Mouse (Mus musculus) erythroblast, adult 5-6 weeks (primary cell): ENCODE results near the gene Cep170b. TPM values are rescaled to one million over a fixed set of nuclear protein-coding genes. Genes with fewer than 3 reads are reported as not detected.

Experiments
- ATAC-seq: replicated peaks from 2 replicates; pipeline ENCODE4 v1.8.0; 2016; ENCODE audit warnings: moderate number of reproducible peaks, mild to moderate bottlenecking, moderate TSS enrichment, inconsistent platforms; ENCODE audit not compliant: poor library complexity, low FRiP score, severe bottlenecking
- total RNA-seq, 2 experiments: library from RNA; stranded (forward) in 1 of 2; stranded (reverse) in 1 of 2; fragments of 150-400 nt in 1 of 2; fragments of 200-764, 138-1000 nt in 1 of 2; gene quantifications; 2 replicates each; pipeline versions ENCODE4 v1.2.3 to v1.2.4; 2015 to 2017; ENCODE audit warnings: low replicate concordance in 2 of 2

Gene Cep170b
- total RNA-seq (2015; ENCODE audit: low replicate concordance) (not detected in 2 replicates), total RNA-seq (2017; ENCODE audit: low replicate concordance) (0.51 TPM in 1 of 2 replicates, not detected in the other)

DNA sequence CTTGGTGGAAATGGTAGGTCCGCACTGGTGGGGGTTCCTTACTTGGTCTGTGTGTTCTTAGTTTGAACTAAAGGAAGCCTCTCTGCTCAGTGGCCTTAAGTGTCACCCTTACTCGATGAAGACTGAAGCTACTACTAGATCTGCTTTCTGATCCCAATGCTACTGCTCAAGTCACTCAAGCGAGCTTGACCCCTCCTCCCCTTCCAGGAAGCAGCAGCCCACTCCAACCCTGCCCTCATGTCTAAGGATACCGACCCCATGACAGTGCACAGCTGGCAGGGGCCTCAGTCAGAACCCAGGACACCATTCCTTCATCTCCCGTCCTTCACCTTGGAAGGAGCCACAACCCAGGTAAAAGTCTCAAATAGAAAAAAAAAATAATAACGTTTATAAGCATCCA lies at the start of gene Cep170b:
Cep170b (plus strand) TSS at position 240 of the 400 bp plus-strand sequence.
- no peak for ATAC-seq

DNA sequence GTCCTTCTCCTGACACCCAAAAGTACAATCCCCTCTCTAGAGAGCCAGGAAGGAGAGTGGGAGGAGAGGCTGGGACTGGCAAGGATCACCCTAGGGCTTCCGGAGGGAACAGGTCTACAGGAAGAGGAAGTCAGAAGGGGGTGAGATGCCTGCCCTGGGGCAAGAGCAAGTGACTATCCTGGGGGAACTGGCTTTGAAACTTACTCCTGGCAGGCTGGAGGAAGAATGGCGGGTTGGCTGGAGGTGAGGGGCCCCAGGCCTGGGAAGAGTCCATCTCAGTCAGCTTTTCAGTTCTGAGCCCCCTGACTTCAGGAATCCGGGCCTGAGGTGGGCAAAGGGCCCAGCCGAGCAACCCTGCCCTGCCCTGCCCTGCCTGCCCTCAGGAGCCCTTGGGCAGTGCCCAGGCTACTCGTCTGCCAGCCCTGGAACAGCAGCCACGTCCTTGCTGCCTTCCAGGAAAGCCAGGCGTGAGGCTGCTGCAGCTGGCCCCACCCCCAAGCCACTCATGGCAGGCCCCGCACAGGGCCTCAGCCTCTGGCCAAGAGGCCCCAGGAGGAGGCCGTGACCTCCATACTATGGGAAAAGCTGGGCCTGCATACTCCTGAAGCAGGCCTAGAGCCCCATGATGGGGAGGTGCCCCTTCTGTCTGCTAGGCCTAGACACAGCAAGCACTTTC lies 49.4 kb upstream of the Cep170b start:
- ATAC-seq: no peak

DNA sequence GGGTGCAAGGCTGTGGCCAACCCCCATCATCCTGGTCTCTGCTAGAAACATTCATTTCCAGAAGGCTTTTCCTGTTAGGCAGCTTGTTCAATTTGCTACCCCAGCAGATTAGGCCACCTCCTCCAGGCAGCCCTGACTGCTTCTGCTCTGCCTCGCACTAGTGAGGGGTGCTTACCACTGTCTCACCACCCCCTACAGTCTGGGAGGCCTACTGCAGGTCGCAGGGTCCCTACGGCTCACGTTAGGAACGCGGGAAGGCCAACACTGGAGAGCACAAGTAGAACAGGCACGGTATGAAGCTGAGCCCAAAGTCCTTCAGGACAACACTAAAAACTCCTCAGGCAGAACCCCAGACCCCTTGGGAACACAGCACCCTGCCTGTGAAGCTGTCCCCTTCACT lies 48.4 kb upstream of the Cep170b start:
- ATAC-seq: no peak

GRCm38 (mm10) chr12:112672744-112673575 lies 47.3 kb upstream of the Cep170b start:
- no peak for ATAC-seq

DNA sequence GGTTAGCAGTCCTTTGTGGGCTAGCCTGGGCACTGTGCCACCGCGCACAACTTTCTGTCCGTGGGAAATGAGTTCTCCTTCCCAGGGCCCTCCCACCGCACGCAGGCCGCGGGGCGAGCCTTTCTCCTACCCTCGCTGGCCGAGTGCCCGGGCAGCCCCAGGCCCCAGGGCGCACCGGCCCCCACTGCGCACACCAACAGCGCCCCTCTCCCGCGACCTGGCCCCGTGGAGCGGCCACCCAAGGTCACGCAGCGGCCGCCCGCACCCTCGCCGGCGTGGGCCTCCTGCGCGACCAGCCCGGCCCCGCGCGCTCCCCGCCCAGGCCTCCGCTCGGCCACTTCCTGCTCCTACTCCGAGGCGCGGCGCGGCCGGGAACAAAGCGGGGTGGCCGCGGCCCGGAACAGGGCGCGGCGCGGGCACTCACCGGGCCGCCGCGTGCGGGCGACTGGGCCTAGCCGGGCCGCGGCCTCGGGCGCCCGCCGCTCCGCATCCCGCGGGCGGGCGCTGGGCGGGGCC lies 46.6 kb upstream of the Cep170b start:
- no peak for ATAC-seq

DNA sequence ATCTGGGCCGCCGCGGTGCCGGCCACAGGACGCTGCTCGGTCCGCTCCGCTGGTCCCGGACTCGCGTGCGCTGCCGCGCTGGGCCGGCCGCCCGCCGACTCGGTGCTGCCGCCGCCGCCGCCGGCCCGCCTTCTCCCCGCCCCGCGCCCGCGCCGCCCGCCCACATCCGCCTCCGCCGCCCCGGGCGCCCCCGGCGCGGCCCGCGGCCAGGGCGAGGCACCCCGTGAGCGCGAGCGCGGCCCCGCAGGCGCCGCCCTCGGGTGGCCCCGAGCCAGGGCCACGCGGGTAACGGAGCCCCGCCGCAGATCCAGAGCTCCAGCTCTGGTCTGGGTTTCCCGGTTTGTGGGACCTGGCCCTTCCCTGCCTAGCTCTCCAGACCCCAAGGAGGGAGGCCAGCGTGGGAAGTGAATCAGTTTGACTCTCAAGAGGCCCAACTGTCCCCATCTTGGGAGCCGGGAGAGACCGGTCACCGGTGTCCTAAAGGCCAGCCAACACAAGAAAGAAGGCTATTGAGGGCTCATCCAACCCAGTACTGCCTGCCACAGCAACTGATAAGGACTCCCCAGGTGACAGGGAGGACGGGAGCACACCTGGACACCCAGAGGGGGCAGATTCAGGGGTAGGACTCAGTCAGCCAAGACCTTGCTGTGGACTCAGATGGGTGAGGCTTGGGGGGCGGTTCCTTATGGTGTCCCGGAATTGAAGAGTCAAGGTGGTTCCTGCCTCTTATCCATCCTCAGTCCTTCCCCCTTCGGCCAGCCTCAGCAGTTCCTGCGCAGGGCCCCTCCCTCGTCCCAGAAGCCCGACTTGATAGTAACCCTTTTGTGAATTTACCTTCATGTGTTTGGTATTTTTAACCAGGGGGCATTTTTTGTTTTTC lies 45.9 kb upstream of the Cep170b start, which contains the start of gene Akt1:
Akt1 (minus strand) TSS at position 753 of the 880 bp plus-strand sequence.
- peak; percentile 29; the same call in 1 of the 2 replicates for ATAC-seq

GRCm38 (mm10) chr12:112675245-112676035 lies 44.8 kb upstream of the Cep170b start:
- ATAC-seq: peak; percentile 59

DNA sequence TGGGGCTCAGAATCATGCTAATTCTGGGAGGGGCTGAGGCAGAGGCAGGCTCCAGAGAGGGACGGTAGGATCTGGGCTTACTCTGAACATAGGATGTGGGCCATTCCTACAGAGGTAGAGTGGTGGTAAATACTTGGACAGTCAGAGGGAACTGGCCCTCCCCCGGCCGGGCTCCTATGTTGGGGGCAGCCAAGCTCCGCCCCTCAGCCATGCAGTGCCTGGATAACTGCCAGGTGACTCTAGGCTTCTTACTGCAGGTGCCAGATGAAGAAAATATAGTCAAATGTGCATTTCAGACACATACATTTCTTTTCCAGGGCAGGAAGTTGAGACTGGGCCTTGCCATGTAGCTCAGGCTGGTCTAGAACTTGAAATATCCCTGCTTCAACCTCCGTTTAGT lies 43.2 kb upstream of the Cep170b start:
- no peak for ATAC-seq

- ATAC-seq: no peak
These were observed 42.2 kb upstream of the Cep170b start for GRCm38 (mm10) chr12:112677943-112678554.

DNA sequence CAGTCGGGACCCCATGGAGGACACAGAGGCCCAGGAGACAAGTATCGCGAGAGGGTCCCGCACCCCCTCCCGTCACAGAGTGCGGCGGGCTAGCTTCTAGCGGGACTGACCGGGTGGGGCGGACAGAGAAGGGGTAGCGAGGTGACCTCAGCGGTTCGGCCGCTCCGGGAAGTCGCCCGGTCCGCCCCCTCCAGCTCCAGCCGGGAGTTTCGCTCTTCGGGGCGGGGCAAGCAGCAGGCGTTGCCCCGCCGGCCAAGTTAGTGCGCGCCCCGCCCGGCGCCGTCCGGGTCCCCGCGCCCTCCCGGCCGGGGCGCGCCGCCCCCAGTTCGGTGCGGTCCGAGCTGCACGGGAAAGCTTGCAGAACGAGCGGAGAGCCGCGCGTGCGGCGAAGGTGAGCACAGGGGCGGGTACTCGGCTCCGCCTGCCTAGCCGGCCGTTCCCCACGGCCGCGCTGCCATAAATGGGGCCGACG lies 41.7 kb upstream of the Cep170b start, which contains the start of gene Zbtb42:
Zbtb42 (plus strand) TSS at position 274 of the 472 bp plus-strand sequence.
- no peak for ATAC-seq

DNA sequence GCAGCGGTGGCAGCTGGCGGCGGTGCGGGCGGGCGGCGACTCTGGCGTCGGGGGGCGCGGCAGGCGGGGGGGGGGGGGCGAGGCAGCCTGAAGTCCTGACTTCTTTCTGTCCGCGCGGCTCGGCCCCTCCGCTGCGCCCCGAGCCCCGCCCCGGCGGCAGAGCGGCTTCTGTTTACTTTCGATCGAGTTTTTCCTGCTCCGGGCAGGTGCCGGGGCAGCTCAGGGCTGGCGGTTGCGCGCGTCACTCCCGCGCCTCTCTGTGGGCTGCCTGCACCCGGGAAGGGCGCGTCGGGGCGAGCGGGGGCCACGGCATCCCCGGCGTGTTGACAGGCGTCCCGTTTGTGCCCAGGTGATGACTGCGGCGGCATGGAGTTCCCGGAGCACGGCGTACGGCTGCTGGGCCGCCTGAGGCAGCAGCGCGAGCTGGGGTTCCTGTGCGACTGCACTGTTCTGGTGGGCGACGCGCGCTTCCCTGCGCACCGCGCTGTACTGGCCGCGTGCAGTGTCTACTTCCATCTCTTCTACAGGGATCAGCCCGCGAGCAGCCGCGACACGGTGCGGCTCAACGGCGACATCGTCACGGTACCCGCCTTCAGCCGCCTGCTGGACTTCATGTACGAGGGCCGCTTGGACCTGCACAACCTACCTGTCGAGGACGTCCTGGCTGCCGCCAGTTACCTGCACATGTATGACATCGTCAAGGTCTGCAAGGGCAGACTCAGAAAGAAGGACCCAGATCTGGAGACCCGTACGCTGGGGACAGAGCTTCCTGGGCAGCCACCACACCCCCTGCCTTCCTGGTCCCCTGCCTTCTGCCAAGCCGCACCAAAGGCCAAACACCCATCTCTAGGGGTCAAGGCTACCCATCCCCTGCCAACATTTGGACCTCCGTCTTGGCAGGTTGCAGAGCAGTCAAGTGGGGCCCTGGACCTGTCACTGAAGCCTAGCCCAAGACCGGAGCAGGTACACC lies 40.9 kb upstream of the Cep170b start:
- no peak for ATAC-seq

GRCm38 (mm10) chr12:112683351-112683750 lies 36.9 kb upstream of the Cep170b start:
- ATAC-seq: no peak

DNA sequence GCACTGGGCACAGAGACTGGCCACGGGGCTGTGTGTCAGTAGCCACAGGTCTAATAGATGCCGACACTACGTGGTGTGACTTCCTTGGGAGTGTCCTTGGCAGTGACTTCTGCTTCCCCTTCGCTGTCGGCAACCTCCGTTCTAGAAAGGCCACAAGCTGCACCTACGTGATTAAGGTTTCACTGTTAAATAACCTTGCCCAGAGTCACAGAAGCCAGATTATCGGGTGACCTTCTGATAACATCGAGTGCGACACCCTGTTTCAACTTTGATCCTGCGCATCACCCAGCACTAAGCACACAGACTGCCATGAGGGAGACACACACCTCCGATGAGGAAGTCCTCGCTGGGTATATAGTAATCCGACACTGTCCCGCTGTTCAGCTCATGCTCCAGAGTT lies 31.8 kb upstream of the Cep170b start:
- ATAC-seq: no peak

GRCm38 (mm10) chr12:112693185-112694126 lies 26.8 kb upstream of the Cep170b start:
- ATAC-seq: peak; percentile 74

GRCm38 (mm10) chr12:112694127-112694475 lies 26.2 kb upstream of the Cep170b start:
- ATAC-seq: no peak

GRCm38 (mm10) chr12:112696806-112697425 lies 23.3 kb upstream of the Cep170b start:
- ATAC-seq: no peak
